Mouse (Mus musculus) brain, embryonic 18.5 days (tissue): Measurements from ENCODE around the gene Dnah7c.

ENCODE experiments used
- DNase-seq: peaks from one replicate; pipeline ENCODE4 v3.0.0-alpha.2; 2012; ENCODE audit warnings: low read depth, low spot score

Dnah7c gene

GRCm38 (mm10) chr1:46853317-46854035, 428.1 kb downstream of the Dnah7c start:
- DNase-seq: peak; percentile 95

- DNase-seq: no peak
These were observed 428.9 kb downstream of the Dnah7c start for GRCm38 (mm10) chr1:46854036-46854900.

GRCm38 (mm10) chr1:46856498-46856897, 431.1 kb downstream of the Dnah7c start:
- no peak for DNase-seq
